Mouse (Mus musculus): ENCODE data around the gene Slc16a12. TPM values are rescaled to one million over a fixed set of nuclear protein-coding genes. Genes with fewer than 3 reads are reported as not detected.
A peak's percentile ranks its signal among the peaks of the same experiment; 100 is the strongest.

Gene Slc16a12
- polyA plus RNA-seq, 1 experiment from 2014 or later, result 11.6 TPM

DNA sequence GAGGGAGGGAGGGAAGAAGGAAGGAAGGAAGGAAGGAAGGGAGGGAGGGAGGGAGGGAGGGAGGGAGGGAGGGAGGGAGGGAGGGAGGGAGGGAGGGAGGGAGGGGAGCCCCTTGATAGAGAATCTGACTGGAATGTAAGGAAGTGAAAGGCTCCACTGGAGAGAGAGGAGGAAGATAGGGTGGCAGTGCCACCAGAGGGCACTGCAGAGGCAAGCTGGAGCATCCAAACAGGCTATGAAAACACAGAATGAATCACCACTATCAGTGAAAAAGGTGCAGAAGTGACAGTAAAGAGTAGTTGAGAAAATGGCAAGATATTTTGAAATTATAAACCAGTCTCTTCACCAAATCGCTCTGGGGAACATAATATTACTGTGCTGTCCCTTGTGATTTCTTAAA, 62.2 kb downstream of the Slc16a12 start:
- H3K9ac ChIP-seq (ENCODE audit: low read depth, low read length), result no peak overlapping the region
- 54% methylated on average over 1 of the region's 1 CpGs for WGBS

DNA sequence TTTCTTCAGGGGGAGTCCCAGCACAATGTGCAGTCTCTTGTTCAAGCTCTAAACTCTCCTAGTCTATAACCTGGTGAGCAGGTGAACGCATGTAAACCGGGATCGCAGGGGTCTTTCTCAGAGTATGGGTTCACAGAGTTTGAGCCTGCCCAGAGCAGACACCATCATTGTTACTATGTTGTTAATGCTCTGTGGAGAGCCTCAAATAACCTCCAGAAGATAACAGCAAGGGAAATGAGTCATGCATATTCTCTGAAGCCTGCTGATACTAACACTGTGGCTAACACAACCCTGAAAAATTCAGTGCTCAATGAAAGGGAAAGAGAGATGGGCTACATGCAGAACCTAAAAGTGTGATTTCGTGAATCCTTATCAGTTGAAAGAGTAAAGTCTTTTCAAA, 68.7 kb downstream of the Slc16a12 start:
- 55% methylated on average over 4 of the region's 4 CpGs for WGBS
- no peak overlapping the region for H3K9ac ChIP-seq (ENCODE audit: low read depth, low read length)
- no peak overlapping the region for H3K4me3 ChIP-seq (ENCODE audit: low read depth, low read length)
- H3K36me3 ChIP-seq (ENCODE audit: control insufficient read depth, insufficient read depth, low read length), result no peaks in the 10 kb centered on the region
- no peak overlapping the region for H3K27ac ChIP-seq (ENCODE audit: low read depth, low read length)
- no peaks in the 10 kb centered on the region for H3K4me1 ChIP-seq (replicated peaks; ENCODE audit: control insufficient read depth, insufficient read depth, low read length)
- no peaks in the 10 kb centered on the region for H3K27me3 ChIP-seq (replicated peaks; ENCODE audit: control insufficient read depth, insufficient read depth, low read length)
- H3K9me3 ChIP-seq (ENCODE audit: control insufficient read depth, low read length), result no peaks in the 10 kb centered on the region
- no peak overlapping the region for H3K4me2 ChIP-seq
- DNase-seq (ENCODE audit: low spot score) (no peak), ATAC-seq (replicated peaks; ENCODE audit: low FRiP score) (no peak)

More for the DNA sequence above, 62.2 kb downstream of the Slc16a12 start:
- no peak for ATAC-seq (replicated peaks; ENCODE audit: low FRiP score)
- Histone ChIP-seq H3K4me3 (ENCODE audit: low read depth, low read length) (no peak overlapping the region), H3K4me1 (replicated peaks; ENCODE audit: control insufficient read depth, insufficient read depth, low read length) (no peaks in the 10 kb centered on the region), H3K27me3 (replicated peaks; ENCODE audit: control insufficient read depth, insufficient read depth, low read length) (no peaks in the 10 kb centered on the region), H3K9me3 (ENCODE audit: control insufficient read depth, low read length) (no peaks in the 10 kb centered on the region), H3K36me3 (ENCODE audit: control insufficient read depth, insufficient read depth, low read length) (no peaks in the 10 kb centered on the region), H3K4me2 (no peak overlapping the region), H3K27ac (ENCODE audit: low read depth, low read length) (no peak overlapping the region)
- DNase-seq (ENCODE audit: low spot score), result no peak

DNA sequence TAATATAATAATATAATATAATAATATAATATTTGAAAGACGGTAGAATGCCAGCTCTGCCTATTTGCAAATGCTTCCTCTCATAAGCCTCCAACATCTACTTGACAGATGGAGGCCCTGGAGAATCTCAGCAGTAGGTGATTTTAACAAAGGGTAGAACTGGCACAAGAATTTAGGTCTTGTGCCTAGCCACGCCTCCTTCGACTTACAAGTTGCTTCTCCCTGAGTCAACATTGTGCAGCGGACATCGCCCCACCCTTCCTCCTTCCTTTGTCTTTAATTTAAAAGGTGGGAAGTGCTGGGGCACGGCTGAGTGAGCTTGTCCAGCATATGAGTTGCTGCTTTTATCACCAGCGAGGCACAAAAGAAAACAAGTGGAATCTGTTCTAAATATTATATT, 73.6 kb downstream of the Slc16a12 start:
- H3K27ac ChIP-seq (ENCODE audit: low read depth, low read length), result no peak overlapping the region
- H3K27me3 ChIP-seq (replicated peaks; ENCODE audit: control insufficient read depth, insufficient read depth, low read length), result no peaks in the 10 kb centered on the region
- no peak overlapping the region for H3K4me2 ChIP-seq
- no peaks in the 10 kb centered on the region for H3K36me3 ChIP-seq (ENCODE audit: control insufficient read depth, insufficient read depth, low read length)
- ATAC-seq (replicated peaks; ENCODE audit: low FRiP score), result no peak
- 71% methylated on average over 7 of the region's 7 CpGs for WGBS
- no peak overlapping the region for H3K9ac ChIP-seq (ENCODE audit: low read depth, low read length)
- DNase-seq (ENCODE audit: low spot score), result no peak
- no peaks in the 10 kb centered on the region for H3K4me1 ChIP-seq (replicated peaks; ENCODE audit: control insufficient read depth, insufficient read depth, low read length)
- no peaks in the 10 kb centered on the region for H3K9me3 ChIP-seq (ENCODE audit: control insufficient read depth, low read length)
- no peak overlapping the region for H3K4me3 ChIP-seq (ENCODE audit: low read depth, low read length)

DNA sequence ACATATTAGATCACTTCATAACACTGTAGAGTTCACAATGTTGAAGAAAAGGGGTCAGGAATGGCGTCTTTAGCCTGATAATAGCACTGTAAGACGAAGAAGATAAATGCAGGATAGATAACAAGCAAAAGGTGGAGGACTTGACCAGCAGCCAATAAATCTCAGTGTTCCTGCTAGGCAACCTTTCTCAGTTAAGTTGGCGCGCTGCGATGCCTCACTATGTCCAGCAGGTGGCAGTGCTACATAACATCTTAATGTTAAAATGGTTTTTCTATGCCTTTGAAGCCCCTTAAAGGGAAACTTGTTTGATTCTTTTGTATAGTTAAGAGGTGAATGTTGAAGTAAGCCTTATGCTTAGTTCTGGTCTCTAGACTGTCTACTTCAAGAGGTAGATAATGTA, 81.0 kb downstream of the Slc16a12 start:
- Histone ChIP-seq H3K4me2 (no peak overlapping the region), H3K27ac (ENCODE audit: low read depth, low read length) (no peak overlapping the region), H3K4me1 (replicated peaks; ENCODE audit: control insufficient read depth, insufficient read depth, low read length) (peaks cover 7% of the 10 kb centered on the region), H3K27me3 (replicated peaks; ENCODE audit: control insufficient read depth, insufficient read depth, low read length) (no peaks in the 10 kb centered on the region), H3K9me3 (ENCODE audit: control insufficient read depth, low read length) (no peaks in the 10 kb centered on the region), H3K9ac (ENCODE audit: low read depth, low read length) (no peak overlapping the region), H3K36me3 (ENCODE audit: control insufficient read depth, insufficient read depth, low read length) (no peaks in the 10 kb centered on the region), H3K4me3 (ENCODE audit: low read depth, low read length) (no peak overlapping the region)
- WGBS, result 2% methylated on average over 5 of the region's 5 CpGs
- DNase-seq (ENCODE audit: low spot score) (no peak), ATAC-seq (replicated peaks; ENCODE audit: low FRiP score) (no peak)

DNA sequence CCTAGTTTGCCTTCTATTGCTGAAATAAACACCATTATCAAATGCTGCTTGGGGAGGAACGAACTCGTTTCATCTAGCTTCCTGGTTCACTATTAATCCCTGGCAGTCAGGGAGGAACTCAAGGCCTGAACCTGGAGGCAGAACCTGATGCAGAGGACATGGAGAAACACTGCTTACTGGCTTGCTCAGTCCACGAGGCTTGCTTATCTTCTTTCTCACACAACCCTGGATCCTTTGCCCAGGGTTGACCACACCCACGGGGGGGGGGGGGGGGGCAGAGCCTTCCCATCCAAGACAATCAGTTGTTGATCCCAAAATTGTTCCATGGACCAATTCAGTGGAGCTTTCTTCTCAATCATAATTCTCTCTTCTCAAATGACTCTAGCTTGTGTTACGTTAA, 84.3 kb downstream of the Slc16a12 start:
- Histone ChIP-seq H3K4me2 (peak overlapping the region; percentile 60; the same call in 1 of the 2 replicates), H3K27me3 (replicated peaks; ENCODE audit: control insufficient read depth, insufficient read depth, low read length) (no peaks in the 10 kb centered on the region), H3K36me3 (ENCODE audit: control insufficient read depth, insufficient read depth, low read length) (no peaks in the 10 kb centered on the region), H3K27ac (ENCODE audit: low read depth, low read length) (no peak overlapping the region), H3K4me3 (ENCODE audit: low read depth, low read length) (no peak overlapping the region), H3K4me1 (replicated peaks; ENCODE audit: control insufficient read depth, insufficient read depth, low read length) (peaks cover 7% of the 10 kb centered on the region), H3K9me3 (ENCODE audit: control insufficient read depth, low read length) (no peaks in the 10 kb centered on the region), H3K9ac (ENCODE audit: low read depth, low read length) (no peak overlapping the region)
- no peak for DNase-seq (ENCODE audit: low spot score)
- peak; percentile 74 for ATAC-seq (replicated peaks; ENCODE audit: low FRiP score)
- WGBS, result 34% methylated on average over 5 of the region's 5 CpGs

DNA sequence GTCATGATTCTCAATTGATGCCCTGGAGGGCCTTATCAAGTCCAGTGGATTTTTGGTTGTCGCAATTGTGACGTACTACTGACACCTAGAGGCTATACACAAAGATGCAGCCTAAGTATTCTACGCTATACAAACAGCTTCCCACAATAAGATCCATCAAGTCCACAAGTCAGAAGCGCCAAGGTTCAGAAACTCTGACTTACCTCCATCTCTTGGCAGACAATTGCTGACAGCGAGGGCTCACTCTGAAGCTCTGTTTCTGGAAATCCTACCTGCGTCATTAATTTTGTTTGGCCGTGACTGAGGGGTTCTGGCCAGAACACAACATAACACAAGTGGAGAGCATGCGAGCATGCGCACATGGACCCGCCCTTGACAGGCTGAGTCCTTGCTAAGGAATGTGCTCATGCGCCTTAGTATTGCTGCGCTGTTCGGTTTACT, 85.0 kb downstream of the Slc16a12 start:
- Histone ChIP-seq H3K4me1 (replicated peaks; ENCODE audit: control insufficient read depth, insufficient read depth, low read length) (peaks cover 9% of the 10 kb centered on the region), H3K9me3 (ENCODE audit: control insufficient read depth, low read length) (no peaks in the 10 kb centered on the region), H3K27ac (ENCODE audit: low read depth, low read length) (no peak overlapping the region), H3K27me3 (replicated peaks; ENCODE audit: control insufficient read depth, insufficient read depth, low read length) (no peaks in the 10 kb centered on the region), H3K36me3 (ENCODE audit: control insufficient read depth, insufficient read depth, low read length) (no peaks in the 10 kb centered on the region), H3K4me2 (peak overlapping the region; percentile 60), H3K9ac (ENCODE audit: low read depth, low read length) (peak overlapping the region; percentile 16; the same call in 1 of the 2 replicates), H3K4me3 (ENCODE audit: low read depth, low read length) (peak overlapping the region; percentile 35)
- DNase-seq (ENCODE audit: low spot score) (peak; percentile 69), ATAC-seq (replicated peaks; ENCODE audit: low FRiP score) (peak; percentile 86)
- 13% methylated on average over 13 of the region's 13 CpGs for WGBS

DNA sequence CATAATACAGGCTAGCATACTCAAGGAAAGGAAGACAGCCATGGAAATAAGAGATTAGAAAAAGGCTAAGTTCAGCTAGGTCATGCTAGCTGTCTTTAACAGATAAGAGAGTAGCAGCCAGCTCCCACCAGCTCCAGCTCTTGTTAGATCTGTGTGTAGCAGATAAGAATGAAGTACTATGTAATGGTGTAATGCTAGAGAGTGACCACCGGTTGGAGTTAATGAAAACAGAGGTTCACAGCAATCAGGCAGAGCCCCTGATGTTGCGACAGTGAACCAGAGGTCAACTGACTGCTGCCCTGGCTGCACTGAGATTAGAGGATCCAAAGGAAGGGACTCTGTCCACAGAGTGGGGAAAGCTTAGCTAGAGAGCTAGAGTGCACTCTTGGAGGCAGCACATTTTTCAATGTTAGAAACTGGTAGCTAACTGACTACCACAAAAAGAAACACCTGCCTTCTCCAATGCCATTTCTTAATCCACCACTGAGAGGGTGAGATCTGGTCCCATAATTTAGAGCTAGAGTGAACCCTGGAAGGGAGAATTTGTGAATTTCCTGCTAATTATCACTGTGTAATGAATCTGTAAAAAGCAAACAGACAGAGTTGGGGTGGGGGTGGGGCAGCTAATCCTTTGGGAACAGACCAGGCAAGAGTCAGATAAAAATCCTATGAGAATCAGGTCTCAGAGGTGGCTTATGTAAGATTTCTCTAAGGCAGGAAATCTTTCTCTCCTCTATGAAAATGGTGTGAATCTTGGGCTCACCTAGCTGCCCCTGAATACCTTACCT, 90.4 kb downstream of the Slc16a12 start:
- DNase-seq (ENCODE audit: low spot score), result no peak
- Histone ChIP-seq H3K36me3 (ENCODE audit: control insufficient read depth, insufficient read depth, low read length) (no peaks in the 10 kb centered on the region), H3K9me3 (ENCODE audit: control insufficient read depth, low read length) (no peaks in the 10 kb centered on the region), H3K4me2 (peak overlapping the region; percentile 28), H3K4me1 (replicated peaks; ENCODE audit: control insufficient read depth, insufficient read depth, low read length) (peaks cover 15% of the 10 kb centered on the region), H3K9ac (ENCODE audit: low read depth, low read length) (no peak overlapping the region), H3K4me3 (ENCODE audit: low read depth, low read length) (no peak overlapping the region), H3K27me3 (replicated peaks; ENCODE audit: control insufficient read depth, insufficient read depth, low read length) (no peaks in the 10 kb centered on the region), H3K27ac (ENCODE audit: low read depth, low read length) (peak overlapping the region; percentile 65)
- ATAC-seq (replicated peaks; ENCODE audit: low FRiP score), result peak; percentile 100
- WGBS, result 2% methylated on average over 2 of the region's 2 CpGs

DNA sequence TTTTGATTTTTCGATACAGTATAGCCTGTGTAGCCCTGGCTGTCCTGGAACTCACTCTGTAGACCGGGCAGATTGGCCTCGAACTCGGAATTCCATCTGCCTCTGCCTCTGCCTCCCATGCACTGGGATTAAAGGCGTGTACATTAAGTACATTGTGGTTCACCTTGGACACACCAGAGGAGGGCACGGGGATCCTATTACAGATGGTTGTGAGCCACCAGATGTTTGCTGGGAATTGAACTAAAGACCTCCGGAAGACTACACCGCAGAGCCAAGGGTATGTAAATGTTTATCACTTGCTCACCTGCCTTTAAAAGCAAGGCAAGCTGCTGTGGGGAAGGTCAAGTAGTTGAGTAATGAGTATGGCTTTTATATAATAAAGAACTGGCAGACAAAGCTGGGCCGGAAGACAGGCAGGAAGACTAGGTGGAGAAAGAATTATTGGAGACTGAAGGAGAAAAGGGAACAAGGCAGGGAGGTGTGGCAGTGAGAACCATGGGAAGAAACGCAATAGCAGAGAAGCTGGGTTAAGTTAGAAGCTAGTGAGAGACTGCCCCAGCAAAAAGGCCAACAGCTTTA, 91.8 kb downstream of the Slc16a12 start:
- H3K36me3 ChIP-seq (ENCODE audit: control insufficient read depth, insufficient read depth, low read length), result no peaks in the 10 kb centered on the region
- peaks cover 15% of the 10 kb centered on the region for H3K4me1 ChIP-seq (replicated peaks; ENCODE audit: control insufficient read depth, insufficient read depth, low read length)
- H3K4me2 ChIP-seq, result no peak overlapping the region
- no peaks in the 10 kb centered on the region for H3K9me3 ChIP-seq (ENCODE audit: control insufficient read depth, low read length)
- WGBS, result 84% methylated on average over 10 of the region's 10 CpGs
- DNase-seq (ENCODE audit: low spot score), result no peak
- H3K27me3 ChIP-seq (replicated peaks; ENCODE audit: control insufficient read depth, insufficient read depth, low read length), result no peaks in the 10 kb centered on the region
- H3K9ac ChIP-seq (ENCODE audit: low read depth, low read length), result no peak overlapping the region
- no peak overlapping the region for H3K4me3 ChIP-seq (ENCODE audit: low read depth, low read length)
- no peak for ATAC-seq (replicated peaks; ENCODE audit: low FRiP score)
- H3K27ac ChIP-seq (ENCODE audit: low read depth, low read length), result peak overlapping the region; percentile 65; the same call in 1 of the 2 replicates

DNA sequence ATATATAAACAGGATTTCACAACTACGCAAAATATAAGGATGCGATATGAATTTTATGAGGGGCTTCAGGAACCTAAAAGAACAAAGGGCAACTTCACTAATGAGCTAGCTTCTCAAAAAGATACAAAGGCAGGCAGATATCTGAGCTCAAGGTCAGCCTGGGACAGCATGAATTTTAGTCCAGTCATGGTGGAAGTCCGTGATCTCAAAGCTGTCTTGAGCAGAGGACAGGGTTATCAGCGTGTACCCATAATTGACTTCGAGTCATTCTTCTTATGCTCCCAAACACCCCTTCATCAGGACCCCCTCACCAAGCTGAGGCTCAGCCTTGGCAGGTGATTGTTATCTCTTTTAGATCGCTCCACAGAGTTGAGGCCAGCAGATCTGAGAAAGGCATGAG, 96.1 kb downstream of the Slc16a12 start:
- H3K4me1 ChIP-seq (replicated peaks; ENCODE audit: control insufficient read depth, insufficient read depth, low read length), result peaks cover 4% of the 10 kb centered on the region
- no peaks in the 10 kb centered on the region for H3K27me3 ChIP-seq (replicated peaks; ENCODE audit: control insufficient read depth, insufficient read depth, low read length)
- H3K27ac ChIP-seq (ENCODE audit: low read depth, low read length), result no peak overlapping the region
- no peaks in the 10 kb centered on the region for H3K36me3 ChIP-seq (ENCODE audit: control insufficient read depth, insufficient read depth, low read length)
- DNase-seq (ENCODE audit: low spot score), result no peak
- H3K4me3 ChIP-seq (ENCODE audit: low read depth, low read length), result no peak overlapping the region
- no peak for ATAC-seq (replicated peaks; ENCODE audit: low FRiP score)
- no peaks in the 10 kb centered on the region for H3K9me3 ChIP-seq (ENCODE audit: control insufficient read depth, low read length)
- no peak overlapping the region for H3K9ac ChIP-seq (ENCODE audit: low read depth, low read length)
- no peak overlapping the region for H3K4me2 ChIP-seq
- 65% methylated on average over 6 of the region's 6 CpGs for WGBS
